Mouse (Mus musculus) heart, embryonic 13.5 days (tissue): Measurements from ENCODE around the gene Ncam1. TPM values are rescaled to one million over a fixed set of nuclear protein-coding genes. Genes with fewer than 3 reads are reported as not detected.

Experiments
- ATAC-seq: fragments of 200-750 bp; cut with Nextera tagmentation; 2 replicates; pipeline ENCODE4 v1.8.0; 2017; ENCODE audit warnings: moderate TSS enrichment; ENCODE audit not compliant: insufficient number of reproducible peaks, low FRiP score, low TSS enrichment; ENCODE audit errors: extremely low read depth
- H3K27ac ChIP-seq: fragments of 300-500 bp; sonication (generic); replicated peaks from 2 replicates; pipeline ENCODE4 v1.5.1; 2015; ENCODE audit warnings: moderate library complexity, mild to moderate bottlenecking, inconsistent platforms
- H3K27me3 ChIP-seq: fragments of 300-500 bp; sonication (generic); replicated peaks from 2 replicates; pipeline ENCODE4 v1.6.1; 2015; ENCODE audit warnings: mild to moderate bottlenecking, inconsistent platforms
- H3K36me3 ChIP-seq: fragments of 300-500 bp; sonication (generic); 2 replicates; pipeline ENCODE4 v1.6.1; 2015; ENCODE audit warnings: mild to moderate bottlenecking, inconsistent platforms
- H3K4me1 ChIP-seq: fragments of 300-500 bp; sonication (generic); 2 replicates; pipeline ENCODE4 v1.6.1; 2015; ENCODE audit warnings: inconsistent platforms
- H3K4me2 ChIP-seq: fragments of 300-500 bp; sonication (generic); 2 replicates; pipeline ENCODE4 v1.6.1; 2015; ENCODE audit warnings: inconsistent platforms, mild to moderate bottlenecking, moderate library complexity
- H3K4me3 ChIP-seq: fragments of 300-500 bp; sonication (generic); 2 replicates; pipeline ENCODE4 v1.5.1; 2015; ENCODE audit warnings: moderate library complexity, mild to moderate bottlenecking, inconsistent platforms
- H3K9ac ChIP-seq: fragments of 300-500 bp; sonication (generic); 2 replicates; pipeline ENCODE4 v1.6.1; 2015; ENCODE audit warnings: inconsistent platforms, mild to moderate bottlenecking, moderate library complexity
- H3K9me3 ChIP-seq: fragments of 300-500 bp; sonication (generic); 2 replicates; pipeline ENCODE4 v1.6.1; 2016; ENCODE audit warnings: inconsistent platforms
- WGBS: fragments of 180-500 bp; shearing (Covaris S2); methylation state at CpG from one replicate; pipeline ENCODE4 v1.1.7; 2015; ENCODE audit warnings: mixed read lengths; 5-methylcytosine and 5-hydroxymethylcytosine counted together
- polyA plus RNA-seq: library from polyadenylated mRNA; unstranded; fragments of >200 nt; fragmentation: Nextera tagmentation; extraction: Ambion mirVana; gene quantifications from 2 replicates; pipeline ENCODE4 v1.2.1, GENCODE M21; 2015

The Ncam1 gene
- polyA plus RNA-seq, 1 experiment from 2014 or later = 74.7 TPM

- no peak overlapping the region for H3K9ac ChIP-seq
- H3K27ac ChIP-seq = no peak overlapping the region
- ATAC-seq = no peak
- H3K4me1 ChIP-seq = peaks cover 25% of the 10 kb centered on the region
- H3K4me2 ChIP-seq = no peak overlapping the region
- 13% methylated on average over 3 of the region's 3 CpGs for WGBS
- H3K27me3 ChIP-seq = no peaks in the 10 kb centered on the region
- peaks cover 9% of the 10 kb centered on the region for H3K36me3 ChIP-seq
- no peak overlapping the region for H3K4me3 ChIP-seq
- peaks cover 3% of the 10 kb centered on the region; the same call in 1 of the 2 replicates for H3K9me3 ChIP-seq
Measured at GRCm38 (mm10) chr9:49617216-49617615, 181.5 kb downstream of the Ncam1 start.

- no peaks in the 10 kb centered on the region for H3K9me3 ChIP-seq
- no peak overlapping the region for H3K4me3 ChIP-seq
- H3K4me2 ChIP-seq = no peak overlapping the region
- H3K27ac ChIP-seq = no peak overlapping the region
- no peak overlapping the region for H3K9ac ChIP-seq
- peaks cover 9% of the 10 kb centered on the region for H3K36me3 ChIP-seq
- ATAC-seq = no peak
- H3K27me3 ChIP-seq = no peaks in the 10 kb centered on the region
- H3K4me1 ChIP-seq = peaks cover 14% of the 10 kb centered on the region
Measured at GRCm38 (mm10) chr9:49612387-49612786, 186.3 kb downstream of the Ncam1 start.

GRCm38 (mm10) chr9:49608191-49608590 is 190.5 kb downstream of the Ncam1 start:
- Histone ChIP-seq H3K9ac (no peak overlapping the region), H3K27me3 (no peaks in the 10 kb centered on the region), H3K4me1 (peaks cover 29% of the 10 kb centered on the region), H3K4me3 (no peak overlapping the region), H3K36me3 (no peaks in the 10 kb centered on the region), H3K4me2 (no peak overlapping the region), H3K9me3 (no peaks in the 10 kb centered on the region), H3K27ac (no peak overlapping the region)
- ATAC-seq = no peak
- 64% methylated on average over 2 of the region's 2 CpGs for WGBS

GRCm38 (mm10) chr9:49606717-49607116 is 192.0 kb downstream of the Ncam1 start:
- peak overlapping the region; percentile 53; the same call in 1 of the 2 replicates for H3K27ac ChIP-seq
- H3K27me3 ChIP-seq = no peaks in the 10 kb centered on the region
- peaks cover 29% of the 10 kb centered on the region for H3K4me1 ChIP-seq
- no peak overlapping the region for H3K9ac ChIP-seq
- no peaks in the 10 kb centered on the region for H3K9me3 ChIP-seq
- H3K36me3 ChIP-seq = no peaks in the 10 kb centered on the region
- no peak overlapping the region for H3K4me2 ChIP-seq
- 38% methylated on average over 2 of the region's 2 CpGs for WGBS
- no peak overlapping the region for H3K4me3 ChIP-seq
- no peak for ATAC-seq

GRCm38 (mm10) chr9:49606317-49606716 is 192.4 kb downstream of the Ncam1 start:
- Histone ChIP-seq H3K4me1 (peaks cover 29% of the 10 kb centered on the region), H3K4me2 (peak overlapping the region; percentile 26; the same call in 1 of the 2 replicates), H3K4me3 (no peak overlapping the region), H3K27ac (peak overlapping the region; percentile 53), H3K9me3 (no peaks in the 10 kb centered on the region), H3K36me3 (no peaks in the 10 kb centered on the region), H3K27me3 (no peaks in the 10 kb centered on the region), H3K9ac (no peak overlapping the region)
- 30% methylated on average over 5 of the region's 5 CpGs for WGBS
- no peak for ATAC-seq

- no peaks in the 10 kb centered on the region for H3K36me3 ChIP-seq
- peak overlapping the region; percentile 53 for H3K27ac ChIP-seq
- no peak for ATAC-seq
- no peak overlapping the region for H3K9ac ChIP-seq
- no peak overlapping the region for H3K4me3 ChIP-seq
- H3K4me2 ChIP-seq = peak overlapping the region; percentile 26; the same call in 1 of the 2 replicates
- WGBS = 16% methylated on average over 4 of the region's 4 CpGs
- no peaks in the 10 kb centered on the region for H3K27me3 ChIP-seq
- no peaks in the 10 kb centered on the region for H3K9me3 ChIP-seq
- peaks cover 29% of the 10 kb centered on the region for H3K4me1 ChIP-seq
Measured at GRCm38 (mm10) chr9:49605791-49606190, 192.9 kb downstream of the Ncam1 start.

GRCm38 (mm10) chr9:49605351-49605750 is 193.4 kb downstream of the Ncam1 start:
- no peak overlapping the region; the same call in 1 of the 2 replicates for H3K27ac ChIP-seq
- WGBS = 69% methylated on average over 3 of the region's 3 CpGs
- H3K9ac ChIP-seq = no peak overlapping the region
- no peak overlapping the region for H3K4me3 ChIP-seq
- H3K9me3 ChIP-seq = no peaks in the 10 kb centered on the region
- 0 out of 2 replicates have a peak overlapping the region, but pooled peaks have one; percentile 26 for H3K4me2 ChIP-seq
- H3K27me3 ChIP-seq = no peaks in the 10 kb centered on the region
- H3K36me3 ChIP-seq = no peaks in the 10 kb centered on the region
- H3K4me1 ChIP-seq = peaks cover 29% of the 10 kb centered on the region
- no peak for ATAC-seq

- no peak for ATAC-seq
- H3K36me3 ChIP-seq = no peaks in the 10 kb centered on the region
- no peak overlapping the region for H3K4me2 ChIP-seq
- H3K4me1 ChIP-seq = peaks cover 18% of the 10 kb centered on the region
- H3K27me3 ChIP-seq = no peaks in the 10 kb centered on the region
- WGBS = 76% methylated on average over 4 of the region's 4 CpGs
- H3K4me3 ChIP-seq = no peak overlapping the region
- no peak overlapping the region for H3K9ac ChIP-seq
- no peak overlapping the region for H3K27ac ChIP-seq
- no peaks in the 10 kb centered on the region for H3K9me3 ChIP-seq
Measured at GRCm38 (mm10) chr9:49601215-49601614, 197.5 kb downstream of the Ncam1 start.

- no peaks in the 10 kb centered on the region for H3K9me3 ChIP-seq
- 49% methylated on average over 11 of the region's 11 CpGs for WGBS
- no peaks in the 10 kb centered on the region for H3K36me3 ChIP-seq
- peak overlapping the region; percentile 13; the same call in 1 of the 2 replicates for H3K4me2 ChIP-seq
- no peak for ATAC-seq
- H3K4me3 ChIP-seq = no peak overlapping the region
- H3K27me3 ChIP-seq = no peaks in the 10 kb centered on the region
- H3K9ac ChIP-seq = no peak overlapping the region
- 0 out of 2 replicates have a peak overlapping the region, but pooled peaks have one; percentile 38 for H3K27ac ChIP-seq
- peaks cover 45% of the 10 kb centered on the region for H3K4me1 ChIP-seq
Measured at GRCm38 (mm10) chr9:49595635-49596348, 202.9 kb downstream of the Ncam1 start.

GRCm38 (mm10) chr9:49594876-49595634 is 203.7 kb downstream of the Ncam1 start:
- H3K4me2 ChIP-seq = peak overlapping the region; percentile 13
- no peaks in the 10 kb centered on the region for H3K27me3 ChIP-seq
- H3K4me1 ChIP-seq = peaks cover 48% of the 10 kb centered on the region
- peak overlapping the region; percentile 38; the same call in 1 of the 2 replicates for H3K27ac ChIP-seq
- no peaks in the 10 kb centered on the region for H3K9me3 ChIP-seq
- H3K36me3 ChIP-seq = no peaks in the 10 kb centered on the region
- H3K4me3 ChIP-seq = no peak overlapping the region
- 25% methylated on average over 7 of the region's 7 CpGs for WGBS
- no peak for ATAC-seq
- peak overlapping the region; percentile 45; the same call in 1 of the 2 replicates for H3K9ac ChIP-seq

GRCm38 (mm10) chr9:49593951-49594536 is 204.7 kb downstream of the Ncam1 start:
- H3K4me3 ChIP-seq = no peak overlapping the region
- H3K4me1 ChIP-seq = peaks cover 48% of the 10 kb centered on the region
- 49% methylated on average over 10 of the region's 10 CpGs for WGBS
- H3K9me3 ChIP-seq = no peaks in the 10 kb centered on the region
- H3K27ac ChIP-seq = peak overlapping the region; percentile 10; the same call in 1 of the 2 replicates
- no peaks in the 10 kb centered on the region for H3K36me3 ChIP-seq
- H3K27me3 ChIP-seq = no peaks in the 10 kb centered on the region
- no peak overlapping the region for H3K4me2 ChIP-seq
- H3K9ac ChIP-seq = no peak overlapping the region
- no peak; the same call in 1 of the 2 replicates for ATAC-seq
